Mouse (Mus musculus): ENCODE data around the gene Plekha7.

GRCm38 (mm10) chr7:116258464-116259185, 49.6 kb downstream of the Plekha7 start:
- no peak for TF ChIP-seq CTCF (IDR thresholded peaks at IDR 0.05; ENCODE audit: extremely low read depth, insufficient read length, insufficient replicate concordance, low read depth, low read length)
- no peak for TF ChIP-seq POLR2A (IDR thresholded peaks at IDR 0.05; ENCODE audit: low read depth, low read length)

Measured in small intestine, adult 2 months (tissue).